Mouse (Mus musculus): ENCODE data around the gene Arhgef19. TPM values are rescaled to one million over a fixed set of nuclear protein-coding genes. Genes with fewer than 3 reads are reported as not detected.

Gene Arhgef19
- polyA plus RNA-seq, 1 experiment from 2014 or later: 1.5 TPM

GRCm38 (mm10) chr4:141241861-141242260, 2.6 kb downstream of the Arhgef19 start:
- no peaks in the 10 kb centered on the region for H3K9me3 ChIP-seq (ENCODE audit: control insufficient read depth, low read length)
- H3K4me3 ChIP-seq (ENCODE audit: low read depth, low read length): no peak overlapping the region
- no peaks in the 10 kb centered on the region for H3K36me3 ChIP-seq (ENCODE audit: control insufficient read depth, insufficient read depth, low read length)
- H3K27ac ChIP-seq (ENCODE audit: low read depth, low read length): no peak overlapping the region
- no peak for ATAC-seq (replicated peaks; ENCODE audit: low FRiP score)
- H3K9ac ChIP-seq (ENCODE audit: low read length): no peak overlapping the region
- WGBS: 31% methylated on average over 15 of the region's 15 CpGs
- peak; percentile 44 for DNase-seq (ENCODE audit: low spot score)
- no peak overlapping the region for H3K4me2 ChIP-seq (ENCODE audit: low read depth, low read length, severe bottlenecking)
- peaks cover 26% of the 10 kb centered on the region for H3K4me1 ChIP-seq (replicated peaks; ENCODE audit: control insufficient read depth, insufficient read depth, low read length)
- peaks cover 82% of the 10 kb centered on the region for H3K27me3 ChIP-seq (ENCODE audit: control insufficient read depth, insufficient read depth, low read length)

GRCm38 (mm10) chr4:141242651-141243241, 3.4 kb downstream of the Arhgef19 start:
- H3K4me2 ChIP-seq (ENCODE audit: low read depth, low read length, severe bottlenecking): no peak overlapping the region
- no peaks in the 10 kb centered on the region for H3K36me3 ChIP-seq (ENCODE audit: control insufficient read depth, insufficient read depth, low read length)
- no peaks in the 10 kb centered on the region for H3K9me3 ChIP-seq (ENCODE audit: control insufficient read depth, low read length)
- ATAC-seq (replicated peaks; ENCODE audit: low FRiP score) (no peak), DNase-seq (ENCODE audit: low spot score) (peak; percentile 56)
- H3K27ac ChIP-seq (ENCODE audit: low read depth, low read length): no peak overlapping the region
- H3K4me3 ChIP-seq (ENCODE audit: low read depth, low read length): no peak overlapping the region
- peaks cover 91% of the 10 kb centered on the region for H3K27me3 ChIP-seq (ENCODE audit: control insufficient read depth, insufficient read depth, low read length)
- H3K4me1 ChIP-seq (replicated peaks; ENCODE audit: control insufficient read depth, insufficient read depth, low read length): peaks cover 33% of the 10 kb centered on the region
- H3K9ac ChIP-seq (ENCODE audit: low read length): no peak overlapping the region
- WGBS: 2% methylated on average over 10 of the region's 11 CpGs

GRCm38 (mm10) chr4:141243636-141244035, 4.3 kb downstream of the Arhgef19 start:
- Histone ChIP-seq H3K4me1 (replicated peaks; ENCODE audit: control insufficient read depth, insufficient read depth, low read length) (peaks cover 36% of the 10 kb centered on the region), H3K36me3 (ENCODE audit: control insufficient read depth, insufficient read depth, low read length) (no peaks in the 10 kb centered on the region), H3K27me3 (ENCODE audit: control insufficient read depth, insufficient read depth, low read length) (peaks cover 92% of the 10 kb centered on the region), H3K27ac (ENCODE audit: low read depth, low read length) (no peak overlapping the region), H3K4me2 (ENCODE audit: low read depth, low read length, severe bottlenecking) (no peak overlapping the region), H3K4me3 (ENCODE audit: low read depth, low read length) (no peak overlapping the region), H3K9ac (ENCODE audit: low read length) (no peak overlapping the region), H3K9me3 (ENCODE audit: control insufficient read depth, low read length) (no peaks in the 10 kb centered on the region)
- no peak for ATAC-seq (replicated peaks; ENCODE audit: low FRiP score)
- peak; percentile 49 for DNase-seq (ENCODE audit: low spot score)
- WGBS: 70% methylated on average over 5 of the region's 5 CpGs

GRCm38 (mm10) chr4:141244401-141244800, 5.1 kb downstream of the Arhgef19 start:
- ATAC-seq (replicated peaks; ENCODE audit: low FRiP score) (no peak), DNase-seq (ENCODE audit: low spot score) (peak; percentile 48)
- H3K36me3 ChIP-seq (ENCODE audit: control insufficient read depth, insufficient read depth, low read length): no peaks in the 10 kb centered on the region
- H3K4me3 ChIP-seq (ENCODE audit: low read depth, low read length): no peak overlapping the region
- H3K4me1 ChIP-seq (replicated peaks; ENCODE audit: control insufficient read depth, insufficient read depth, low read length): peaks cover 29% of the 10 kb centered on the region
- H3K4me2 ChIP-seq (ENCODE audit: low read depth, low read length, severe bottlenecking): peak overlapping the region; percentile 21; the same call in 1 of the 2 replicates
- H3K27me3 ChIP-seq (ENCODE audit: control insufficient read depth, insufficient read depth, low read length): peaks cover 93% of the 10 kb centered on the region
- peak overlapping the region; percentile 37; the same call in 1 of the 2 replicates for H3K9ac ChIP-seq (ENCODE audit: low read length)
- H3K27ac ChIP-seq (ENCODE audit: low read depth, low read length): no peak overlapping the region
- no peaks in the 10 kb centered on the region for H3K9me3 ChIP-seq (ENCODE audit: control insufficient read depth, low read length)
- 43% methylated on average over 5 of the region's 5 CpGs for WGBS

- peak overlapping the region; percentile 15; the same call in 1 of the 2 replicates for H3K27ac ChIP-seq (ENCODE audit: low read depth, low read length)
- H3K27me3 ChIP-seq (ENCODE audit: control insufficient read depth, insufficient read depth, low read length): peaks cover 90% of the 10 kb centered on the region
- no peaks in the 10 kb centered on the region for H3K36me3 ChIP-seq (ENCODE audit: control insufficient read depth, insufficient read depth, low read length)
- H3K4me2 ChIP-seq (ENCODE audit: low read depth, low read length, severe bottlenecking): peak overlapping the region; percentile 21; the same call in 1 of the 2 replicates
- H3K4me1 ChIP-seq (replicated peaks; ENCODE audit: control insufficient read depth, insufficient read depth, low read length): peaks cover 28% of the 10 kb centered on the region
- H3K9ac ChIP-seq (ENCODE audit: low read length): peak overlapping the region; percentile 37
- WGBS: 13% methylated on average over 9 of the region's 9 CpGs
- 0 out of 2 replicates have a peak, but pooled peaks have one; percentile 16 for ATAC-seq (replicated peaks; ENCODE audit: low FRiP score)
- H3K9me3 ChIP-seq (ENCODE audit: control insufficient read depth, low read length): no peaks in the 10 kb centered on the region
- peak; percentile 74 for DNase-seq (ENCODE audit: low spot score)
- H3K4me3 ChIP-seq (ENCODE audit: low read depth, low read length): no peak overlapping the region
Measured at GRCm38 (mm10) chr4:141244931-141245425, 5.7 kb downstream of the Arhgef19 start.

GRCm38 (mm10) chr4:141246089-141246997, 7.0 kb downstream of the Arhgef19 start:
- H3K9ac ChIP-seq (ENCODE audit: low read length): no peak overlapping the region
- peaks cover 28% of the 10 kb centered on the region for H3K4me1 ChIP-seq (replicated peaks; ENCODE audit: control insufficient read depth, insufficient read depth, low read length)
- 24% methylated on average over 23 of the region's 24 CpGs for WGBS
- H3K4me2 ChIP-seq (ENCODE audit: low read depth, low read length, severe bottlenecking): no peak overlapping the region
- no peaks in the 10 kb centered on the region for H3K9me3 ChIP-seq (ENCODE audit: control insufficient read depth, low read length)
- peak; percentile 61 for DNase-seq (ENCODE audit: low spot score)
- H3K36me3 ChIP-seq (ENCODE audit: control insufficient read depth, insufficient read depth, low read length): no peaks in the 10 kb centered on the region
- H3K27me3 ChIP-seq (ENCODE audit: control insufficient read depth, insufficient read depth, low read length): peaks cover 76% of the 10 kb centered on the region
- ATAC-seq (replicated peaks; ENCODE audit: low FRiP score): no peak
- H3K4me3 ChIP-seq (ENCODE audit: low read depth, low read length): no peak overlapping the region
- no peak overlapping the region for H3K27ac ChIP-seq (ENCODE audit: low read depth, low read length)

GRCm38 (mm10) chr4:141246998-141247350, 7.7 kb downstream of the Arhgef19 start:
- Histone ChIP-seq H3K27me3 (ENCODE audit: control insufficient read depth, insufficient read depth, low read length) (peaks cover 70% of the 10 kb centered on the region), H3K4me3 (ENCODE audit: low read depth, low read length) (peak overlapping the region; percentile 29; the same call in 1 of the 2 replicates), H3K36me3 (ENCODE audit: control insufficient read depth, insufficient read depth, low read length) (no peaks in the 10 kb centered on the region), H3K9ac (ENCODE audit: low read length) (no peak overlapping the region), H3K4me2 (ENCODE audit: low read depth, low read length, severe bottlenecking) (peak overlapping the region; percentile 54; the same call in 1 of the 2 replicates), H3K27ac (ENCODE audit: low read depth, low read length) (no peak overlapping the region), H3K9me3 (ENCODE audit: control insufficient read depth, low read length) (no peaks in the 10 kb centered on the region), H3K4me1 (replicated peaks; ENCODE audit: control insufficient read depth, insufficient read depth, low read length) (peaks cover 28% of the 10 kb centered on the region)
- ATAC-seq (replicated peaks; ENCODE audit: low FRiP score) (no peak), DNase-seq (ENCODE audit: low spot score) (peak; percentile 52)
- WGBS: 3% methylated on average over 17 of the region's 17 CpGs

- Histone ChIP-seq H3K36me3 (ENCODE audit: control insufficient read depth, insufficient read depth, low read length) (no peaks in the 10 kb centered on the region), H3K9ac (ENCODE audit: low read length) (peak overlapping the region; percentile 27; the same call in 1 of the 2 replicates), H3K9me3 (ENCODE audit: control insufficient read depth, low read length) (no peaks in the 10 kb centered on the region), H3K4me1 (replicated peaks; ENCODE audit: control insufficient read depth, insufficient read depth, low read length) (peaks cover 25% of the 10 kb centered on the region), H3K27ac (ENCODE audit: low read depth, low read length) (no peak overlapping the region), H3K4me2 (ENCODE audit: low read depth, low read length, severe bottlenecking) (peak overlapping the region; percentile 54), H3K4me3 (ENCODE audit: low read depth, low read length) (peak overlapping the region; percentile 29), H3K27me3 (ENCODE audit: control insufficient read depth, insufficient read depth, low read length) (peaks cover 62% of the 10 kb centered on the region)
- WGBS: under 1% methylated on average over 59 of the region's 60 CpGs
- peak; percentile 51 for ATAC-seq (replicated peaks; ENCODE audit: low FRiP score)
- peak; percentile 72 for DNase-seq (ENCODE audit: low spot score)
Measured at GRCm38 (mm10) chr4:141247776-141248613, 8.7 kb downstream of the Arhgef19 start.
